Mouse (Mus musculus) cerebellum, adult 11 months (tissue): ENCODE measurements at regions not wholly inside any gene's neighbourhood (a gene's known extent, or its start where the extent isn't known, plus 50 kb on each side); places are given as distances from the start of the nearest gene placed in this dataset.

Experiments
- DNase-seq: peaks from one replicate; pipeline ENCODE4 v3.0.0; 2022

- DNase-seq = no peak
These were observed 62.0 kb upstream of the Rtl1 start for GRCm38 (mm10) chr12:109662179-109662578.

GRCm38 (mm10) chr12:109674766-109675165 is 74.6 kb upstream of the Rtl1 start:
- DNase-seq = no peak

- DNase-seq = no peak
These were observed 93.9 kb upstream of the Rtl1 start for GRCm38 (mm10) chr12:109694046-109694445.

- peak; percentile 81 for DNase-seq
These were observed 94.8 kb upstream of the Rtl1 start for GRCm38 (mm10) chr12:109694801-109695430.

GRCm38 (mm10) chr12:109706820-109707219 is 106.7 kb upstream of the Rtl1 start:
- DNase-seq = no peak

GRCm38 (mm10) chr12:109709661-109710060 is 109.5 kb upstream of the Rtl1 start:
- DNase-seq = peak; percentile 52

- DNase-seq = no peak
These were observed 111.3 kb upstream of the Rtl1 start for GRCm38 (mm10) chr12:109711392-109711791.

GRCm38 (mm10) chr12:109711946-109712345 is 111.8 kb upstream of the Rtl1 start:
- DNase-seq = peak; percentile 26

GRCm38 (mm10) chr12:109712386-109712785 is 112.3 kb upstream of the Rtl1 start:
- DNase-seq = no peak

- DNase-seq = no peak
These were observed 112.9 kb upstream of the Rtl1 start for GRCm38 (mm10) chr12:109713041-109713440.

GRCm38 (mm10) chr12:109714061-109714460 is 113.9 kb upstream of the Rtl1 start:
- DNase-seq = no peak

- no peak for DNase-seq
These were observed 116.9 kb upstream of the Rtl1 start for GRCm38 (mm10) chr12:109716991-109717390.

GRCm38 (mm10) chr12:109718036-109718435 is 117.9 kb upstream of the Rtl1 start:
- no peak for DNase-seq

- DNase-seq = no peak
These were observed 138.1 kb upstream of the Rtl1 start for GRCm38 (mm10) chr12:109738201-109738600.

- DNase-seq = no peak
These were observed 138.8 kb upstream of the Rtl1 start for GRCm38 (mm10) chr12:109738911-109739310.

GRCm38 (mm10) chr12:109742486-109742885 is 142.4 kb upstream of the Rtl1 start:
- DNase-seq = no peak

- DNase-seq = no peak
These were observed 143.0 kb upstream of the Rtl1 start for GRCm38 (mm10) chr12:109743036-109743650.

GRCm38 (mm10) chr12:109744186-109744585 is 144.1 kb upstream of the Rtl1 start:
- DNase-seq = no peak

GRCm38 (mm10) chr12:109745731-109746484 is 145.8 kb upstream of the Rtl1 start:
- no peak for DNase-seq

GRCm38 (mm10) chr12:109747201-109747600 is 147.1 kb upstream of the Rtl1 start:
- no peak for DNase-seq

GRCm38 (mm10) chr12:109747776-109748175 is 147.6 kb upstream of the Rtl1 start:
- no peak for DNase-seq

- DNase-seq = no peak
These were observed 148.4 kb upstream of the Rtl1 start for GRCm38 (mm10) chr12:109748326-109749059.

- DNase-seq = no peak
These were observed 149.1 kb upstream of the Rtl1 start for GRCm38 (mm10) chr12:109749256-109749655.
